Mouse (Mus musculus): Measurements from ENCODE around the gene B4galnt2. TPM values are rescaled to one million over a fixed set of nuclear protein-coding genes. Genes with fewer than 3 reads are reported as not detected.

The B4galnt2 gene
- total RNA-seq, 1 experiment: 1.5 TPM

GRCm38 (mm10) chr11:95850898-95851297 is 63.8 kb downstream of the B4galnt2 start:
- Histone ChIP-seq H3K27ac (ENCODE audit: insufficient read depth, low read depth, low read length, poor library complexity, severe bottlenecking) (no peak overlapping the region), H3K36me3 (ENCODE audit: control insufficient read depth, insufficient read depth, low read length, poor library complexity, severe bottlenecking) (no peaks in the 10 kb centered on the region), H3K4me3 (ENCODE audit: insufficient read depth in 1 of 2, low read depth in 1 of 2, low read length in 2 of 2, poor library complexity in 1 of 2, severe bottlenecking in 1 of 2) (no peak overlapping the region), H3K9ac (ENCODE audit: insufficient read depth, low read depth, low read length, poor library complexity, severe bottlenecking) (no peak overlapping the region), H3K4me1 (ENCODE audit: control insufficient read depth in 2 of 2, insufficient read depth in 2 of 2, low read length in 2 of 2, poor library complexity in 1 of 2) (no peaks in the 10 kb centered on the region), H3K9me3 (ENCODE audit: control insufficient read depth, insufficient read depth, low read depth, low read length) (no peaks in the 10 kb centered on the region)
- in situ Hi-C loops (cut with MboI; ENCODE audit: low sequenced_read_pairs in 2 of 2, unreplicated experiment in 2 of 2): no loop called here
- no peak for DNase-seq (ENCODE audit: low read depth, low spot score)
- no peak for TF ChIP-seq HCFC1 (IDR thresholded peaks at IDR 0.05; ENCODE audit: borderline replicate concordance, insufficient read depth, low read length)
- TF ChIP-seq ZNF384 (IDR thresholded peaks at IDR 0.05; ENCODE audit: low read depth, low read length): no peak
- no peak for TF ChIP-seq CHD2 (IDR thresholded peaks at IDR 0.05; ENCODE audit: low read depth, low read length)
- TF ChIP-seq ZC3H11A (IDR thresholded peaks at IDR 0.05; ENCODE audit: borderline replicate concordance, low read depth, low read length): no peak
- TF ChIP-seq MAFK (IDR thresholded peaks at IDR 0.05; ENCODE audit: insufficient read depth, low read depth, low read length): no peak

- TF ChIP-seq MAFK (IDR thresholded peaks at IDR 0.05; ENCODE audit: insufficient read depth, low read depth, low read length) (no peak), CHD2 (IDR thresholded peaks at IDR 0.05; ENCODE audit: low read depth, low read length) (no peak), HCFC1 (IDR thresholded peaks at IDR 0.05; ENCODE audit: borderline replicate concordance, insufficient read depth, low read length) (no peak), ZC3H11A (IDR thresholded peaks at IDR 0.05; ENCODE audit: borderline replicate concordance, low read depth, low read length) (no peak), ZNF384 (IDR thresholded peaks at IDR 0.05; ENCODE audit: low read depth, low read length) (no peak)
- Histone ChIP-seq H3K27ac (ENCODE audit: insufficient read depth, low read depth, low read length, poor library complexity, severe bottlenecking) (no peak overlapping the region), H3K9me3 (ENCODE audit: control insufficient read depth, insufficient read depth, low read depth, low read length) (no peaks in the 10 kb centered on the region), H3K9ac (ENCODE audit: insufficient read depth, low read depth, low read length, poor library complexity, severe bottlenecking) (no peak overlapping the region), H3K4me3 (ENCODE audit: insufficient read depth in 1 of 2, low read depth in 1 of 2, low read length in 2 of 2, poor library complexity in 1 of 2, severe bottlenecking in 1 of 2) (no peak overlapping the region), H3K36me3 (ENCODE audit: control insufficient read depth, insufficient read depth, low read length, poor library complexity, severe bottlenecking) (no peaks in the 10 kb centered on the region), H3K4me1 (ENCODE audit: control insufficient read depth in 2 of 2, insufficient read depth in 2 of 2, low read length in 2 of 2, poor library complexity in 1 of 2) (peaks cover 11 to 20% of the 10 kb centered on the region in 2 experiments)
- in situ Hi-C loops (cut with MboI; ENCODE audit: low sequenced_read_pairs in 2 of 2, unreplicated experiment in 2 of 2): no loop called here
- no peak for DNase-seq (ENCODE audit: low read depth, low spot score)
These were observed 69.8 kb downstream of the B4galnt2 start for GRCm38 (mm10) chr11:95844935-95845334.

GRCm38 (mm10) chr11:95843421-95843950 is 71.2 kb downstream of the B4galnt2 start:
- no peak overlapping the region for H3K9ac ChIP-seq (ENCODE audit: insufficient read depth, low read depth, low read length, poor library complexity, severe bottlenecking)
- peaks cover 11 to 22% of the 10 kb centered on the region in 2 experiments for H3K4me1 ChIP-seq (ENCODE audit: control insufficient read depth in 2 of 2, insufficient read depth in 2 of 2, low read length in 2 of 2, poor library complexity in 1 of 2)
- H3K9me3 ChIP-seq (ENCODE audit: control insufficient read depth, insufficient read depth, low read depth, low read length): no peaks in the 10 kb centered on the region
- no peak for DNase-seq (ENCODE audit: low read depth, low spot score)
- TF ChIP-seq CHD2 (IDR thresholded peaks at IDR 0.05; ENCODE audit: low read depth, low read length): no peak
- no peak for TF ChIP-seq MAFK (IDR thresholded peaks at IDR 0.05; ENCODE audit: insufficient read depth, low read depth, low read length)
- TF ChIP-seq ZNF384 (IDR thresholded peaks at IDR 0.05; ENCODE audit: low read depth, low read length): no peak
- TF ChIP-seq ZC3H11A (IDR thresholded peaks at IDR 0.05; ENCODE audit: borderline replicate concordance, low read depth, low read length): no peak
- TF ChIP-seq HCFC1 (IDR thresholded peaks at IDR 0.05; ENCODE audit: borderline replicate concordance, insufficient read depth, low read length): no peak
- H3K36me3 ChIP-seq (ENCODE audit: control insufficient read depth, insufficient read depth, low read length, poor library complexity, severe bottlenecking): no peaks in the 10 kb centered on the region
- H3K27ac ChIP-seq (ENCODE audit: insufficient read depth, low read depth, low read length, poor library complexity, severe bottlenecking): no peak overlapping the region
- in situ Hi-C loops (cut with MboI; ENCODE audit: low sequenced_read_pairs in 2 of 2, unreplicated experiment in 2 of 2): no loop called here
- no peak overlapping the region for H3K4me3 ChIP-seq (ENCODE audit: insufficient read depth in 1 of 2, low read depth in 1 of 2, low read length in 2 of 2, poor library complexity in 1 of 2, severe bottlenecking in 1 of 2)

- no peak overlapping the region for H3K4me3 ChIP-seq (ENCODE audit: insufficient read depth in 1 of 2, low read depth in 1 of 2, low read length in 2 of 2, poor library complexity in 1 of 2, severe bottlenecking in 1 of 2)
These were observed 71.7 kb downstream of the B4galnt2 start for GRCm38 (mm10) chr11:95842953-95843352.

More at GRCm38 (mm10) chr11:95842953-95843352, 71.7 kb downstream of the B4galnt2 start:
- no peak for DNase-seq (ENCODE audit: low read depth, low spot score)
- peaks cover 11 to 22% of the 10 kb centered on the region in 2 experiments for H3K4me1 ChIP-seq (ENCODE audit: control insufficient read depth in 2 of 2, insufficient read depth in 2 of 2, low read length in 2 of 2, poor library complexity in 1 of 2)
- H3K9me3 ChIP-seq (ENCODE audit: control insufficient read depth, insufficient read depth, low read depth, low read length): no peaks in the 10 kb centered on the region
- no peak overlapping the region for H3K27ac ChIP-seq (ENCODE audit: insufficient read depth, low read depth, low read length, poor library complexity, severe bottlenecking)
- in situ Hi-C loops (cut with MboI; ENCODE audit: low sequenced_read_pairs in 2 of 2, unreplicated experiment in 2 of 2): no loop called here
- TF ChIP-seq HCFC1 (IDR thresholded peaks at IDR 0.05; ENCODE audit: borderline replicate concordance, insufficient read depth, low read length) (no peak), MAFK (IDR thresholded peaks at IDR 0.05; ENCODE audit: insufficient read depth, low read depth, low read length) (no peak), ZNF384 (IDR thresholded peaks at IDR 0.05; ENCODE audit: low read depth, low read length) (no peak)
- no peak overlapping the region for H3K9ac ChIP-seq (ENCODE audit: insufficient read depth, low read depth, low read length, poor library complexity, severe bottlenecking)
- H3K36me3 ChIP-seq (ENCODE audit: control insufficient read depth, insufficient read depth, low read length, poor library complexity, severe bottlenecking): no peaks in the 10 kb centered on the region

All from ES-E14 (cell line).